Mouse (Mus musculus): Measurements from ENCODE around the gene 4632433K11Rik.

DNA sequence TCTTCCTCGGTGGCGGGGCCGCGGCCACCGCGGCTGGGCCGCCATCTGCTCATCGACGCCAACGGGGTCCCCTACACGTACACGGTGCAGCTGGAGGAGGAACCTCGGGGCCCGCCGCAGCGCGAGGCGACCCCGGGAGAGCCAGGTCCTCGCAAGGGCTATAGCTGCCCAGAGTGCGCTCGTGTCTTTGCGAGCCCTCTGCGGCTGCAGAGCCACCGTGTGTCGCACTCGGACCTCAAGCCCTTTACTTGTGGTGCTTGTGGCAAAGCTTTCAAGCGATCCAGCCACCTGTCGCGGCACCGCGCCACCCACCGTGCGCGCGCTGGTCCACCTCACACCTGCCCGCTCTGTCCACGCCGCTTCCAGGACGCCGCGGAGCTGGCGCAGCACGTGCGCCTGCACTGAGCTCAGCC, 19.0 kb downstream of the 4632433K11Rik start:
- TF ChIP-seq CTCF (IDR thresholded peaks at IDR 0.05; ENCODE audit: borderline replicate concordance, insufficient read depth, low read depth, low read length) (no peak), POLR2A (IDR thresholded peaks at IDR 0.05; ENCODE audit: borderline replicate concordance, insufficient read depth, low read length) (no peak)
